Mouse (Mus musculus) limb, embryonic 11.5 days (tissue): ENCODE results near the gene Tnrc18. TPM values are rescaled to one million over a fixed set of nuclear protein-coding genes. Genes with fewer than 3 reads are reported as not detected.

Experiments
- ATAC-seq: fragments of 200-750 bp; cut with Nextera tagmentation; 2 replicates; pipeline ENCODE4 v1.8.0; 2017; ENCODE audit warnings: low read depth; ENCODE audit not compliant: insufficient number of reproducible peaks, low FRiP score, low TSS enrichment
- DNase-seq: peaks from one replicate; pipeline ENCODE4 v3.0.0-alpha.2; 2015; ENCODE audit warnings: low spot score
- H3K27ac ChIP-seq: fragments of 300-500 bp; sonication (generic); replicated peaks from 2 replicates; pipeline ENCODE4 v1.5.1; 2014; ENCODE audit warnings: low read depth, mild to moderate bottlenecking, low read length
- H3K27me3 ChIP-seq: fragments of 300-500 bp; sonication (generic); 2 replicates; pipeline ENCODE4 v1.6.1; 2014; ENCODE audit warnings: mild to moderate bottlenecking, low read length, mixed read lengths; ENCODE audit not compliant: control insufficient read depth, insufficient read depth
- H3K36me3 ChIP-seq: fragments of 300-500 bp; sonication (generic); 2 replicates; pipeline ENCODE4 v1.6.1; 2014; ENCODE audit warnings: mild to moderate bottlenecking, low read length, moderate library complexity, mixed read lengths; ENCODE audit not compliant: control insufficient read depth, insufficient read depth
- H3K4me1 ChIP-seq: fragments of 300-500 bp; sonication (generic); 2 replicates; pipeline ENCODE4 v1.6.1; 2014; ENCODE audit warnings: low read length, mixed read lengths; ENCODE audit not compliant: control insufficient read depth, insufficient read depth
- H3K4me2 ChIP-seq: fragments of 300-500 bp; sonication (generic); 2 replicates; pipeline ENCODE4 v1.6.1; 2014; ENCODE audit warnings: low read depth, mild to moderate bottlenecking, moderate library complexity; ENCODE audit not compliant: severe bottlenecking
- H3K4me3 ChIP-seq: fragments of 300-500 bp; sonication (generic); 2 replicates; pipeline ENCODE4 v1.5.1; 2014; ENCODE audit warnings: low read depth, low read length
- H3K9ac ChIP-seq: fragments of 300-500 bp; sonication (generic); 2 replicates; pipeline ENCODE4 v1.6.1; 2014; ENCODE audit warnings: mild to moderate bottlenecking, low read length
- H3K9me3 ChIP-seq: fragments of 300-500 bp; sonication (generic); 2 replicates; pipeline ENCODE4 v1.6.1; 2016; ENCODE audit warnings: low read length; ENCODE audit not compliant: control insufficient read depth
- WGBS: fragments of 180-500 bp; shearing (Covaris S2); extraction: QIAGEN DNeasy Blood & Tissue Kit; methylation state at CpG from one replicate; pipeline ENCODE4 v1.1.7; 2014; 5-methylcytosine and 5-hydroxymethylcytosine counted together
- polyA plus RNA-seq: library from polyadenylated mRNA; unstranded; fragments of >200 nt; fragmentation: Nextera tagmentation; extraction: Ambion mirVana; gene quantifications from 2 replicates; pipeline ENCODE4 v1.2.1, GENCODE M21; 2014

The Tnrc18 gene
- polyA plus RNA-seq, 1 experiment from 2014 or later: 42.2 TPM

DNA sequence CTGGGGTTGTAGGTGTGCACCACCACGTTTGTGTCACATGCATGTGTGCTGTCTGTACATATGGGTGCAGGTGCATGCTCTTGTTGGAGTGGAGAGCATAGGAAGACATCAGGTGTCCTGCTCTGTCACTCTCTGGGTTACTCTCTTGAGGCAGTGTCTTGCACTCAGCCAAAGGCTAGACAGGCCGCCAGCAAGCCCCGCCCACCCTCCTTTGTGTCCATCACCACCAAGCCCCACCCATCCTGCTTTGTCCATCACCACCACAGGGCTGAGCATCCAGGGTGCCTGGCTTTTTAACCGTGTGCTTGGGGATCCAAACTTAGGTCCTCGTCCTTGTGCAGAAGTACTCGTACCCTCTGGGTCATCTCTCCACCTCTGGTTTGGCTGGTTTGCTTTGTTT, 121.2 kb downstream of the Tnrc18 start:
- Histone ChIP-seq H3K9ac (no peak overlapping the region), H3K4me1 (no peaks in the 10 kb centered on the region), H3K27me3 (peaks cover 4% of the 10 kb centered on the region; the same call in 1 of the 2 replicates), H3K36me3 (no peaks in the 10 kb centered on the region), H3K27ac (no peak overlapping the region), H3K9me3 (no peaks in the 10 kb centered on the region), H3K4me2 (no peak overlapping the region), H3K4me3 (no peak overlapping the region)
- no peak for ATAC-seq
- WGBS: 37% methylated on average over 6 of the region's 6 CpGs
- no peak for DNase-seq

DNA sequence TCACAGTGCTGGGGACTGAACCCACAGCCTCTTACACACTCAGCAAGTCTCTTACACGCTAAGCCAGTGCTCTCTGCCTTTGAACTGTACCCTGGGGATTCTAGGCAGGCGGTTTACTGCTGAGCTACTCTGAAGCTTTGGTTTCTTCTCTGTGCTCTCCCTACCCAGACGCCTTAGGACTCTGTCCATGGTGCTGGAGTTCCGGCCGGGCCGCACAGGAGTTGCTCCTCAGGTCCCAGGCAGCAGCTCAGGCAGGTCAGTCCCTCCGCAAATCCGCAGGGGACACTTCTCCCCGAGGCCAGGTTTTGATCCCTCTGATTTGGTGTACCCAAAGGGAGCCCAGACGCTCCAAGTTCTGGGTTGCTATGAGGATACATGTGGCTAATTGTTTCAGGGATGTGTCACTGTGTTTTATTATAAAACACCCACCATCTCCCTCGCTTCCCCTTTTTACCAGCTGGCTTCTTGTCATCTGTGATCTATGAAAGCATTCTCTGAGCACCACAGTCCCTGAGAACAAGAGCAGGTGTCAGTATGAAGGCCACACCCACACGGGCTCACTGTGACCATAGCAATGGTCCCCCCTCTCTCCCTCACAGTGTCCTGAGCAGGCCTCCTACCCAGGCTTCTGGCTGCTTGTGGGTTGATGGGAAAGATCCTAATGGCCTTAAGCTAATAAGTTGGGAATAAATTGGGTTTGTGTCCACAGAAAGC, 122.7 kb downstream of the Tnrc18 start:
- DNase-seq (peak; percentile 89), ATAC-seq (no peak)
- H3K4me3 ChIP-seq: no peak overlapping the region
- no peaks in the 10 kb centered on the region for H3K36me3 ChIP-seq
- H3K4me1 ChIP-seq: no peaks in the 10 kb centered on the region
- no peak overlapping the region for H3K4me2 ChIP-seq
- H3K9me3 ChIP-seq: no peaks in the 10 kb centered on the region
- no peak overlapping the region for H3K27ac ChIP-seq
- no peak overlapping the region for H3K9ac ChIP-seq
- 14% methylated on average over 12 of the region's 12 CpGs for WGBS
- H3K27me3 ChIP-seq: no peaks in the 10 kb centered on the region

DNA sequence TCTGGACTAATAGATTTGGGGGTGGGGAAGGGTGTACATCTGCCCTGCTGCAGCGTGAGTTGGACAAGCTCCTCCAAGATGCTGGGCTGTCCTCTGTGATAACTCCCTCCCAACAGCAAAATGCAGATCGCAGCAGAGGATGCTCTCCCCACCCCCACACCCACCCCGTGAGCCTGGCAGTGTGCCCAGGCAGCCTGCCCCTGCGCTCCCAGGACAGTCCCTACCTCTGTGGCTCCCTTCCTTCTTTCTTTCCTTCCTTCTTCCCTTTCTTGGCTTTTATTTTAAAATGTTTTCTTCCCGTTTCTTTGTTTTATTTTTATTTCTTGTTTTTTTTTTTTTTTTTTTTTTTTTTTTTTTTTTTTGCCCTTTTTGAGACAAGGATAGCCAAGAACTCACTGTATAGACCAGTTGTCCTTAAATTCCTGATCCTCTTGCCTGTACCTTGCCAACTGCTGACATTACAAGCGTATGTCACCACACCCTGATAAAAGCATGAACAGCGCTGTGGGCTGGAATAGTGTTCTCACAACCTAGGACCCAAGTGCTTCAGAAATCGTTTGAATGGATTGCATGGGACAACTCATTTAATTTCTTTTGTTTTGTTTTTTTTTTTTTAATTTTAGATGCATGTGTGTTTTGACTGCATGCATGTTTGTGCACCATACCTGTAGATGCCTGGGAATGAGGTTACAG, 123.6 kb downstream of the Tnrc18 start:
- H3K9me3 ChIP-seq: no peaks in the 10 kb centered on the region
- ATAC-seq (no peak), DNase-seq (no peak)
- H3K9ac ChIP-seq: no peak overlapping the region
- H3K27ac ChIP-seq: no peak overlapping the region
- H3K4me2 ChIP-seq: no peak overlapping the region
- no peak overlapping the region for H3K4me3 ChIP-seq
- H3K36me3 ChIP-seq: no peaks in the 10 kb centered on the region
- WGBS: 66% methylated on average over 8 of the region's 8 CpGs
- no peaks in the 10 kb centered on the region for H3K4me1 ChIP-seq
- no peaks in the 10 kb centered on the region for H3K27me3 ChIP-seq

DNA sequence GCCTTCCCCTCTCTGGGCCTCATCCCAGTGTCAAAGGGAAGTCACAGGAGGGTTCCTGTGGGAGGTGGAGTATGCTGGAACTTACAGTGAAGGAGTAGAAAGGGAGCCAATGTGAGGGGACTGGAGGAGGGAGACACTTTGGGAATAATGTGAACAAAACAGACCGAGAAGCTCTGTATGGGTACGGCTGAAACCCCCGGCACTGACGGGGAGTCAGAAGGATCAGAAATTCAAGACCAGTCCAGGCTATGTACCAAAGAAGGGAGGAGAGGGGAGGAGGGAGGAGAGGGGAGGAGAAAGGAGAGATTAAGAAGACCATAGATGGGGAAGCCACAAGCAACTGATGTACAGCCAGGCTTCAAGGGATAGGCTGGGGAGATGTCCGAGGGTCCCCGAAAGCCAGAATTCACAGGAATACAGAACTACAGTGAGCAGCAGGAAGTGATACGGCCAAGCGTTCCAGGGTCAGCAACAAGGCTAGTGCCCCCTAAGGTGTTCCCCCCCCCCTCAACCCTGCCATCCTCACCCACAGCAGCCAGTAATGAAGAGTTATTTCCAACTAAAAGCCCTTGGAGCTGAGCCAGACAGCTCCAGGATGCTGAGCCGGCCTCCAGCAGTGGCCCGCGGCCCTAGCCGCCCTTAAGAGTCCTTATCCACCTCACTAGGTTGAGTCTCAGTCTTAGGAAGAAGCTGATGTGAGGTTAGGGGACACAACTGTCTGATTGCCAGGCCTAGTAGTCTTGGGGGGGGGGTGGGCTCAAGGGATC, 124.3 kb downstream of the Tnrc18 start:
- Histone ChIP-seq H3K4me1 (no peaks in the 10 kb centered on the region), H3K9ac (no peak overlapping the region), H3K4me3 (no peak overlapping the region), H3K27me3 (no peaks in the 10 kb centered on the region), H3K36me3 (no peaks in the 10 kb centered on the region), H3K4me2 (no peak overlapping the region), H3K9me3 (no peaks in the 10 kb centered on the region), H3K27ac (no peak overlapping the region)
- no peak for DNase-seq
- WGBS: 81% methylated on average over 12 of the region's 12 CpGs
- ATAC-seq: no peak

DNA sequence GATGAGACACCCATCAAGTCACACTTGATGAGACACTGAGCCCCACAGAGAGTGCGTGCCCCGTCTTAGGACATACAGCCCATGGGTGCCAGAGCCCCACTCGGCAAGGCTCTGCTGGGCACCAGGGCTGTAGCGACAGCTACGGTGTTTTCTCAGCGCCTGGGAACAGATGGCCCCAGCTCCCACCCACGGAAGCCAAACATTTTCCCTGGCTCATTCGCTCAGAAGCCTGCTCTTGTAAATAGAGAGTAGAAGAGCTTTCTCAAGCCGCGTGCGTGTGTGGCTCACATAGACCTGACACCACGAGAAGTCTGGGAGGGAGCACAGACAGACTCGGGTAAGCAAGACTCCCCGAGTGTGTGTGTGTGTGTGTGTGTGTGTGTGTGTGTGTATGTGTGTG, 125.2 kb downstream of the Tnrc18 start, which contains the start of gene Slc29a4:
TSS of gene Slc29a4 (plus strand) at position 265 of the 400 bp plus-strand sequence.
- Histone ChIP-seq H3K9me3 (no peaks in the 10 kb centered on the region), H3K27ac (no peak within 1 kb of the TSS), H3K36me3 (no peaks in the 10 kb centered on the region), H3K4me3 (no peak within 1 kb of the TSS), H3K27me3 (no peaks in the 10 kb centered on the region), H3K9ac (no peak within 1 kb of the TSS), H3K4me2 (no peak within 1 kb of the TSS), H3K4me1 (no peaks in the 10 kb centered on the region)
- DNase-seq: no peak
- 57% methylated on average over 14 of the region's 14 CpGs for WGBS
- ATAC-seq: no peak

DNA sequence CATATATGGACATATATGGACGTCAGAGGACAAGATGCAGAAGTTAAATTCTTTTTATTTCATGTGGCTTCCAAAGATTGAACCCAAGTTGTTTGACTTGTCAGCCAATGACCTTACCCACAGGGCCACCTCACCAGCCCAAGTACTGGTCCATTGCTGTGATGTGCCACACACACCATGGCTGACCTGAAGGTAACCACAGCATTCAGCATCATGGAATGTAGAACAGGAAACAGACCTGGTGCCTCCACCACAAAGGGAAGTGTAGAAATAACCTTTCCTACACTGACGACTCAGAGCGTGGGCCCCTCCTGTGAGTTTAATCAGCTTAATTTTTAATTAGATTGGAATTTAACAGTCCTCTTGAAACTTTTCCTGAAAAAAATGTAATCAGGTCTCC, 127.1 kb downstream of the Tnrc18 start:
- Histone ChIP-seq H3K9ac (no peak overlapping the region), H3K9me3 (no peaks in the 10 kb centered on the region), H3K4me3 (no peak overlapping the region), H3K4me2 (no peak overlapping the region), H3K36me3 (no peaks in the 10 kb centered on the region), H3K27me3 (no peaks in the 10 kb centered on the region), H3K27ac (no peak overlapping the region), H3K4me1 (no peaks in the 10 kb centered on the region)
- ATAC-seq (no peak), DNase-seq (no peak)
- 87% methylated on average over 3 of the region's 3 CpGs for WGBS

DNA sequence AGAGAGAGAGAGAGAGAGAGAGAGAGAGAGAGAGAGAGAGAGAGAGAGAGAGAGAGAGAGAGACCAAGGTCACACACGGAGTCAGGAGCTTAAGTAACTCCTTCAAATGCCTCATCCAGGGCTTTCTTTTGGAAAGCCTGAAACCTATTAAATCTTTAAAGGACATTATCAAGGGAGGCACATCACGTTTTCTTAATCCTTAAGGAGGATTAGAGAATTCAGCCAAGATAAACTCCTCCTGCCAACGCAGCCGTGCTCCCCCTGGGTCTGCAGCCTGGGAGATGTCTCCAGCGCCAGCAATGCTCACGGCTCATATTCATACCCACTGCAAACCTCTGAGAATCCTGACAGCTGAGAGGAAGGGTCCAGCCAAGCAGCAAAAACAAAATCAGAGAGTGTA, 128.6 kb downstream of the Tnrc18 start:
- H3K4me3 ChIP-seq: no peak overlapping the region
- 63% methylated on average over 6 of the region's 6 CpGs for WGBS
- H3K4me2 ChIP-seq: no peak overlapping the region
- no peaks in the 10 kb centered on the region; the same call in 1 of the 2 replicates for H3K9me3 ChIP-seq
- no peaks in the 10 kb centered on the region for H3K36me3 ChIP-seq
- no peak overlapping the region for H3K9ac ChIP-seq
- DNase-seq (no peak), ATAC-seq (no peak)
- H3K4me1 ChIP-seq: no peaks in the 10 kb centered on the region
- no peak overlapping the region for H3K27ac ChIP-seq
- H3K27me3 ChIP-seq: no peaks in the 10 kb centered on the region

DNA sequence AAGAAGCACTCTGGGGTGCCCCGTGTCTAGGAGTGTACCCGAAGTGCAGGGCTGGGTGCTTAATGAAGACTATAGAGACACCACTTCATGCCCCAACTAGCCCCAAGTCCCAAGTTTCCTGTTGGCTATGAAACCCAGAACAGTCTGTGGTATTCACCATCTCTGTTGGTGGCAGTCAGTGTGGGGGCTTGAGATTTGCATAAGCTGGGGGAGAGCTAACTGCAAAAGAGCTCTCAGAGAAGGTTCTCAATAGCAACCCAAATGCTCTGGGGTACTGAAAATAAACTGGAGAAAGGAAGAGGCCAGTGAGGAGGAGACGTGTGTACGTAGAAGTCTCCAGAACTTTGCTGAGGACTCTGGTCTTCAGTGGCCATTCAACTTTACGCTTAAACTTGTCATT, 134.9 kb downstream of the Tnrc18 start:
- no peaks in the 10 kb centered on the region for H3K27me3 ChIP-seq
- H3K4me1 ChIP-seq: no peaks in the 10 kb centered on the region
- no peak overlapping the region for H3K27ac ChIP-seq
- no peaks in the 10 kb centered on the region; the same call in 1 of the 2 replicates for H3K9me3 ChIP-seq
- DNase-seq (no peak), ATAC-seq (no peak)
- H3K36me3 ChIP-seq: no peaks in the 10 kb centered on the region
- no peak overlapping the region for H3K4me2 ChIP-seq
- H3K9ac ChIP-seq: no peak overlapping the region
- 90% methylated on average over 5 of the region's 5 CpGs for WGBS
- no peak overlapping the region for H3K4me3 ChIP-seq
